Mouse (Mus musculus) neutrophil, adult 5-6 weeks (primary cell): ENCODE data around the gene Phactr4. TPM values are rescaled to one million over a fixed set of nuclear protein-coding genes. Genes with fewer than 3 reads are reported as not detected.
"Not testable (repeated sequence)": the region's sequence is repeated elsewhere in the genome, so short reads cannot be mapped to it uniquely, and the experiment has no call there.

Experiments used
- ATAC-seq: fragments of 151-379, 151-347 bp; 2 replicates; pipeline ENCODE4 v1.8.0; 2017; ENCODE audit warnings: mild to moderate bottlenecking, moderate TSS enrichment; ENCODE audit not compliant: insufficient number of reproducible peaks, poor library complexity, low FRiP score, severe bottlenecking; ENCODE audit errors: extremely low read depth
- total RNA-seq: library from RNA; stranded (forward); fragments of 200-1000 nt; gene quantifications from 2 replicates; pipeline ENCODE4 v1.2.3, GENCODE M21; 2017

Phactr4 gene
- total RNA-seq, 1 experiment from 2014 or later = 7.8 TPM

DNA sequence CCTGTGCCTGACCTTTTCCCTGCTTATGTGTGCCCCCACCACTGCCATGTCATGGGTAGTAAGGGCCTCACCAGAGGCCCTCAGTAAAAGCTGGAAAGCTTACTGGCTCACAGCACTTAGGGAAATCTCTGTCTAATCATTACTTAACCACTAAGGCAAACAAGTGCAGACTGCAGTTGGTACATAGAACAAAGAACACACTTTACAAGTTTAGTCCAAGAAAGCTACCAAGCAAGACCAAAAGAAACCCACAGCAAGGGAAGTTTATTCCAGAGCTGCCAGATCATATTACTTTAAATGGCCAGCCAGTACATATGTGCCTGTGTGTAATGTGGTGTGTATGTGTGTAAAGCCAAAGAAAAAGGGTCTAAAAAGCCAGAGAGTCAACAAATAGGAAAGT is 6.3 kb downstream of the Phactr4 start:
- ATAC-seq = no peak

DNA sequence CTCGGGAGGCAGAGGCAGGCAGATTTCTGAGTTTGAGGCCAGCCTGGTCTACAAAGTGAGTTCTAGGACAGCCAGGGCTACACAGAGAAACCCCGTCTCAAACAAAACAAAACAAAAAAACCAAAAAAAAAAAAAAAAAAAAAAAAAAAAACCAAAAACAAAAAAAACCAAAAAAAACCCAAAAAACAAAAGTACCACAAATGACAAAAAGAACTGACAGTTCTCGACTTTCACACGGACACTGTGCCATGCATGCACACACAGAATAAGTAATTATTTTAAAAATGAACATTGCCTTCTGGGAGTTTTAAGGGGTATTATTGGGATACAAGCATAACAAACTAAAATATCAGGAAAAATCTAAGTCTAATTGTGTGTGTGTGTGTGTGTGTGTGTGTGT is 9.0 kb downstream of the Phactr4 start:
- ATAC-seq = not testable (repeated sequence)

DNA sequence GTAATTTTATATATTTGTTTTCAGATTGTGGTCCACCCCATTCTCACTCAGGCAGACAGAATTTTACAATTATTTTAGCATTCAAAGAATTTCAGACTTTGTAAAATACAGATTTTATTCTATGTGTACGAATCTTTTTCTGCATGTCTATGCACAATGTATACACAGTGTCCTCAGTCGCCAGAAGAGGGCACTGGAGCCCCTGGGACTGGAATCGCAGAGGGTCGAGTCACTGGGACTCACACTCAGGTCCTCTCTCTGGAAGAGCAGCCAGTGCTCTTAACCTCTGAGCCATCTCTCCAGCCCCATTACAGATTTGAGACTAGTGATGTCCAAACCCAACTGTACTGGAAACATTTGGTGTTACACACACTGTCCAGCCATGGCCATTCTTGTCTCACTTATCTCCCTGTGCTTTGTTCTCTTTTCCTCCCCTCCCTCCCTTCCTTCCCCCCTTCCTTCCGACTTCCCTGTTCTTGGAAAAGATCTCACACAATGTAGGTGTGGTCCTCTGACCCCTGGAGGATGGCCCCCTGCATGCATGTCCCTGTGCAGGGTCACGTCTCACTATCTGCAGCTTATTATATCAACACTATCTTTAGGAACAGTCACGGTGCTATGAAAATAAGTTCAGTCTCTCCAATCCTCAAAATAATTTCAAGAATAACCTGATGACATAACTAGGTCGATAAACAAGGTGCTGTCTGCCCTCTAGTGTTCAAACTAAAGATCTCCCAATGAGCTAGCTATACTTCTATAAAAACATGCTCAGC is 10.8 kb downstream of the Phactr4 start:
- 0 out of 2 replicates have a peak, but pooled peaks have one; percentile 19 for ATAC-seq

DNA sequence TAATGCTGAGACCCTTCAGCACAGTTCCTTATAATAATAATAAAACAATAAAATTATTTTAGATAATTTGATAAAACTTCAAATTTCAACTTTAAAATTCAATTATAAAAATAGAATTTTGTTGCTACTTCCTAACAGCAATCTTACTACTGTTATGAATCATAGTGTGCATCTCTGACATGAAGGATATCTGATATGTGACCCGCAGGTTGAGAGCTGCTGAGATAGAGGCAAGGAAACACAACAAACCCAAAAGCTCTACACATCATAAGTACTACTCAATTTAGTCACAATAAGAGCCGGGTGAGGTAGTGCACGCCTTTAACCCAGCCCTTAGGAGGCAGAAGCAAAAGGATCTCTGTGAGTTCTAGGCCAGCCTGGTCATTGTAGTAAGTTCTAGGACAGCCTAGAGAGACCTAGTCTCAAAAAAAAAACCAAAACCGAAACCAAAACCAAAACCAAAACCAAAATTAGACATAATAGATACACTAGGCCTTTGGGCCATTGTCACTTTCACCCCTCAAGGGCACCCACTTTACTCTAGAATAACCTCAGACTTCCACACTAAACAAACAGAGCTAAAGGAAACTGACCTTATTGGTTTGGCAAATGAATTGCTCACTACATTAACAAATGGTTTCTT is 12.6 kb downstream of the Phactr4 start:
- no peak for ATAC-seq

DNA sequence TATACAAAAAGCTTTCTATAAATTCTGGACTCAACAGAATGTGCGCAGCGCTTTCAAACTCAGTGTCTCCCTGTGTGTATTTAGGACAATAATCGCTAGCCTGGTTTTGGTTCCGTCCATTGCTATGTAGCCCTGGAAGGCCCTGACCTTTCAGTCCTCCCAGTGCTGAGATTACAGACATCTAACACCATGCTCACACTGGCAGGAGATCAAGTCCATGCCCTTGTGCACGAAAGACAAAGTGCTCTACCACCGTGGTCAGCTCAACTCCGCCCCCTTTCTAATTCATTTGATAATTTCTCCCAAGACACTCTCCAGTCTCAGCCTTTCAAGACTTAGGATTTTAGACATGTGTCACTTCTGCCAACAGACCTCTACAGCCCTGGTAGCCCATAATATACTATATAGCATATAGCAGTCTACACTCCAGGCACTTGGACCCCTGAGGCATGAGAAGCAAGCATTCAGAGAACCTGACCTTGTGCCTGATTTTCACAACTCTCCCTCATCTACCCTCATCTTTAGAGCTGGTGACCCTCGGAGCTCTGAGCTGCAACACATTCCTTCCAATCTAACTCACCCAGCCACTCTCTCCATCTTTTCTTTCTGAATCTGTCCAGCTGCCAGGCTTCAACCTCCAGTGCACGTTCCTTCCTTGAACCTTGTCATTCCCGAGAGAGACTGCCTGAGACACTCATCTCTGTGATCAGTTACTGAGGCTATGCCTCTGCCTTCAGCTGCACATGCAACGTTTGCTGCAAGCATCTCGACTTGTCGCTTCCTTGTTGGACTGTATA is 15.7 kb downstream of the Phactr4 start:
- ATAC-seq = no peak

DNA sequence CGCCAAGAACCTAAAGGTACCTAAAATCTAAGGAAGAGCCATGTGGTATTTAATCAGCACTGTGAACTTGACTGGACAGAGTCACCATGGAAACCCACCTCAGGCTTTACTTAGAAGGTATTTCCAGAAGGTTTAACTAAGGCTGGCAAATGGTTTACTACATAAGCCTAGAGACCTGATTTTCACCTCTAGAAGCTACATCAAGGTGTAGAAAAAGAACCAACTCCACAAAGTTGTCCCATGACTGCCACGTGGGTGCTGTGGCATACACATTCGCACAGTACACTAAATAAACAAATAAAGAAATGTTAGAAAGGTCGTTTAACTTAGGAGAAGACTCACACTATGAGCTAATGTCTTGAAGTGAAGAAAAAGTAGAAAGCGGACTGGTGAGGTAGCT is 17.7 kb downstream of the Phactr4 start:
- no peak for ATAC-seq

DNA sequence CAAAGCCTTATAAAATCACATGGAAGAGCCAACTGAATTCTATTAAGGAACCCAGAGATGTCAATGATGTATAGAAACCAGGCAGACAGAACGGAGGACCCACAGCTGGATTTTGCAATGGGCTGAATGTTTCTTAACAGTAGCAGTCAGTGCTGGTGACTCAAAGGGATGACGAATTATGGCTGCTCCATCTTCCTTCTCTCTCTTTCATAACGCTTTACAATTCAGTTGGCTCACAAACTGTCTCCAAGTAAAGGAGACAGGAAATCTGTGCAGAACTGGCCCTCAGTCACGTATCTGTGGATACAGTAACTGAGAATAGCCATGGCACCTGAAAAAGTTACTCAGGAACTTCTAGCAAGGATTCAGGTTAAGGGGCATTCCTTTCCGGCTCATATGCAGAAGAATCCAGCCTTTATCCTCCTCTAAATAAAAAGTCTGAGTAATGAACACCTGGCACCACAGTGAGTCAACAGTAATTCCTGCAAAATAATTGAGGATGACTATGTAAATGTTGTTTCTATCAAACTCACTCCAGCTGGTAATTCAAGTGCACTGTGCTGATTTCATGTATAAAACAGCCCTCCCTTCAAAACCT is 19.1 kb downstream of the Phactr4 start:
- no peak for ATAC-seq

DNA sequence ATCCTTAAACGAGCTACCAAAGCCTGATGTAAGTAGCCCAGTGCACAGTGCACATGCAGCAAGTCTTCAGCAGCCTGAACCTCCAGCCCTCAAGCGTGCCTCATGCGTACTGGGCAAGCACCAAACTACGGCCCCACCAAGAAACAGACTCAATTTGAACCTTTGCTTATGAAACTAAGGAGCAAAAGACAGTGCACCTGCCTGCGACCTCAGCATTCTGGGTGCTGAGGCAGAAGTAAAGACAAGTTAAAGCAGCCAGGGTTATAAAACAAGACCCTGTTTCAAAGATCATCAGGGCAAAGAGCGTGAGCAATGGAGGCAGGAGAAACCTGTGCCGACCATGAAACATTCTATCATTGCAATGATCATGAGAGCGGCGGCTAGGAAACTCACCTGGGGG is 21.3 kb downstream of the Phactr4 start:
- ATAC-seq = no peak

DNA sequence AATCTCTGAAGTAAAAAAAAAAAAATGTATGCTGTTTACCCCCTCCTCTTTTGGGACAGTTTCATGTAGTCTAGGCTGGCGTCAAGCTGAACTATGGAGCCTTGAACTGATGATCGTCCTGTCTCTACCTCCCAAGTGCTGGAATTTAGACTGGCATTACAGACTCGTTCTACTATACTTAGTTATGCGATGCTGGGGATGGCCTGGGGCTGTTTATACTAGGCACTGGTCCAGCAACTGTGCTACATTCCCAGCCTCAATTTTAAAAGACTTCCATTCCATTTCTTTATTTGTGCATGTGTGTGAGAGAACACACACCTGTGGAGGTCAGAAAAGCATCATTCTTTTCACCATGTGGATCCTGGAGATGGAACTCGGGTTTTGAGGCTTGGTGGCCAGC is 23.4 kb downstream of the Phactr4 start:
- ATAC-seq = no peak

DNA sequence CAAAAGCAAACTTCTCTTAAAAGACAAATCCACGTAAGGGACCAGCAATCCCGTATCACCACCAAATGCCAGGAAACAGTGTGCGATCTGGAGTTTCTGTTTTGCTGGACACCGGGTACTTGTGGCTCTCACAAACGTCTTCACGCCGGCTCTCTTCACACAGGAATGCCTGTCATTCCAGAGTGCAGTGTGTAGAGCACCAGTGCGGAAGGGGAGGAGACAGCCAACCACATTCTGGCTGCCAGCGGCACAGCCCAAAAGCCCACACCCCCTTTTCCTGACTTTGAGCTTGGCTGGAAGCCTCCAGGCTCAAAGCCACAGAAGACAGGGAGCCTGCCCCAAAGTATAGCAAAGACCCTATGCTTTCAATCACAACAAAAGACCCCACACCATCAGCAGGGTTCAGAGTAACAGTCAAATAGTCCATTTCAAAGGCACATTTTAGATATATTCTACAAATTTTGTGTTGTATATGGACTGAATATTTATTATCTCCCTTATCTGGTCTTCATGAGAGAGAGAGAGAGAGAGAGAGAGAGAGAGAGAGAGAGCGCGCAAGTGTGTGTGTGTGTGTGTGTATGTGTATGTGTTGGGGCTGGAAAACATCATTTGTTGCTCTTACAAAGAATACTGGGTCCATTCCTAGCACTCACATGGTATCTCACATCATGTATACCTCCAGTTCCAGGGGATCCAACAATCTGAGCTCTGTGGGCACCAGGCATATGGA is 24.1 kb downstream of the Phactr4 start:
- ATAC-seq = no peak

DNA sequence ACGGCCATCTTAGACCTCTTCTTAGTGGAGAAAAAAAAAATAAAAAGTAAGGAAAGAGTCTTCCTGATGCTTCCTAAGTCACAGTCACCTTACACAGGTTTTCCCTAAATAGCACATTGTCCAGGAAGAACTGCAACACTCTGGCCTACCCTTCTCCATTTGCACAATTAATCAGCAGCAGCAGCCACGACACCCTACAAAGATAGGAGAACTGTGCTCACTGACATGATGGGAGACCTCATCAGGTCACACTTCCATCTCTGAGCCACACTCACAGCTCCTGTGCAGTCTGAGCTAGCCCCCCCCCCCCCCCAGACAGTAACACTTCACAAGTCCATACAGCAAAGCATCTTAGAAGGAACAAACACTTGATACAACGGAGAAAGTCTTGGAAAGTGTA is 25.2 kb downstream of the Phactr4 start:
- ATAC-seq = no peak

DNA sequence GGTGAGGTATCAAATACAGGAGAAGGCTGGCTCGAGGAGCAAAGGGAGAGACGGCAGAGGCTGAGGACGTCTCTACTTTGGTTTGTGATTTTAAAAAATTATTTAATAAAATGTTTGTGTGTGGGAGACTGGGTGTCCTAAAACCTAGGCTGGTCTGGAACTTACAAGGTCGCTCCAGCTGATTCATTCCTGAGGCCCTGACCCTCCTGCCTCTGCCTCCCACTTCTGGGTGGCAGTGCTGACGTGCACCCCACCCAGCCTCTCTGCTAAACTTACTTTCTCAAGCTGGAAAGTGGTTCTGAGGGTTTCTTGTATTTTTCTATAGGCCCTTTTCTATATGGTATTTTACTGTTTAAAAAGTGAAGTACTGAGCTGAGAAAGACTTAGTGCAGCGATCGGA is 26.0 kb downstream of the Phactr4 start:
- no peak for ATAC-seq

DNA sequence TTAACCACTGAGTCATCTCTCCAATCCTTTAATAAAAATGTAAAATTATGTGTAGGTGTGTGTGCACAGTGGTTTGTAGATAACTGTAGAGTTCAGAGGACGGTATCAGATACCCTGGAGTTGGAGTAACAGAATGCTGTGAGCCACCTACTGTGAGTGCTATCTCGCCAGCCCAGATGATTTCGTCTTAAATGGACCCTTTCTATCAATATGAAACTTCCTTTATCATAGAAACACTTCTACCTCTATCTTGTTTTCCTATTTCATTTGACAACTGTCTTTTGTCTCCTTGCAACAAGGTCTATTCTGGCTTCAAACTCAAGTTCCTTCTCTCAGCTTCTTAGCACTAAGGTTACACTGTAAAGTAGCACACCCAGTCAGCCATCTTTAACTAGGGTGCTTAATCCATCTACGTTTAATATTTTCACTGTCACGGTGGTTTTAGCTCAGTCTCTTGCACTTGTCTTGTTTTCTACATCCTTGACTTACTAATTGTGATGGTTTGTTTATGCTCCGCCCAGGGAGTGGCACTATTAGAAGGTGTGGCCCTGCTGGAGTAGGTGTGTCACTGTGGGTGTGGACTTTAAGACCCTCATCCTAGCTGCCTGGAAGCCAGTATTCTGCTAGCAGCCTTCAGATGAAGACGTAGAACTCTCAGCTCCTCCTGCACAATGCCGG is 31.1 kb downstream of the Phactr4 start:
- ATAC-seq = no peak

DNA sequence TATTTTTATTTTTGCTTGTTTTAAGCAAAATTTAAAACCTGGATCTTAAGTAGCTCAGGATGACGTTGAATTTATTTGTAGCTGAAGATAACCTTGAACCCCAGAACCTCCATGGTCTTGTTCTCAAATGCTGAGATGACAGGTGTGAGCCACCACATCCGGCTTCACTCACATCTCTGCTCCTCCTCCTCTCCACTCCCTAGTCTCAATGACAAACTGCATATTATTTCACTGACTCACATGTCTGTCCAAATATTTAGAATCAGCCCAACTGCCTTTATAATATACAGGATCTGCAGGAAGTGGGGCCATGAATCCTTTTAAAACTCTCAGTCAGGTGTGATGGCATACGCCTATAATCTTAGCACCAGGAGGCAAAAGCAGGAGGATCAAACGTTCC is 33.0 kb downstream of the Phactr4 start:
- no peak for ATAC-seq

DNA sequence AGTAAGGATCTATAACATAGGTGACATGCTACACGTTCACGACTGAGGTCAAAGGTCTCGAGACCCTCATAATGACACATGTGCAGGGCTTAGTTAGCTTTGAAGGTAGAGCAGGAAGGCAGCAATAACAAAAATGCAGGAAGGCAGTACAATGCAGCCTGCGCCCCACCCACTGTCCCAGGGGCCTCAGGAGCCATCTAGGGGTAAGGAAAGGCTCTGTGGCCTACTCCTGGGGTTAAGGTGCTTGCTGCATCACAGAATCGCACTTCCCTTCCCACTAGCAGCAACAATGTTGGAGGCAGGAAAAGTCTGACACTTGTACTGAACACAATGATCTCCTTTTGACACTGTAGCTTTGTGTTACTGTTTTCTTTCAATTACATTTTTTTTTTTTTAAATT is 34.7 kb downstream of the Phactr4 start:
- ATAC-seq = no peak

DNA sequence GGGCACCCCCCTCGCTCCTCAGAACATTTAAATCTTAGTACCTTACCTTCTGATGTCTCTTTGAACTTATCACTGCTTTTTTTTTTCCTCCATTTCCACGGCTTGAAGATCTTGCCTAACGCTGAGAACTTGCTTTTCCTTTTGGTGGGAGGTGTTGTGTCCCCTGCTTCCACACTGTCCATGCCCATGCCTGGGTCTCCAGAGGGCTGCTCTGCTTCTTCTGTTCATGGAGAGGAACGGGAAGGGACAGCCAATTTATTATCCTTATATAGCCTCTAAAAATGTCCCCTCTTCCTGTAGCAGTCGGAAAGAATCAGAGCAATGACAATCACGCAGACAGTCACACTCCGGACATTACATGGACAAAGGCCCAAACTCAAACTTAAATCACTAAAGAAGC is 35.4 kb downstream of the Phactr4 start:
- ATAC-seq = no peak

DNA sequence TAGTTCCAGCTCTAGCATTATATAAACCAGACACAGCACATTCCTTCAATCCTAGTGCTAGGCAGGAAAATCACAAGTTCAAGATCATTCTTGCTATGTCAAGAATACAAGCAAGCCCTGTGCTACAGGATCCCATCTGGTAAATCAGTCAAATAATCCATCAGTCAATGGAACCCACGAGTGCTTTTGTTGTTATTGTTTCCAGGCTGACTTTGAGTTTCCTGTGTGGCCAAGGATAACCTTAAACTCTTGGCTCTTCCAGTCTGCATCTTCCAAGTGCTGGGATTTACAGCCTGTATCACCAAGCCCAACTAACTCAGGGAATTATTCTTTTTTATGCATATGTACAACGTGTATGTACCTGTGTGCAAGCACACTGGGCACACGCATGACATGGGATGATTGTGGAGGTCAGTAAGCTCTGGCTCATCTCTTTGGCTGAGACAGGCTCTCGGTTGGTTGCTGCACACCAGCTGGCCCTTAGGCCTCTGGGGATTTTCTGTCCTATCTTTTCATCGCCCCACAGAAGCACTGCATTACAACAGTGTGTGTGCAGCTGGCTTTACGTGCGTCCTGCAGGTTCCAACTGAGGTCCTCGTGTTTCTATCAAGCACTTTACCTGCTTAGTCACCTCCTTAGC is 36.4 kb downstream of the Phactr4 start:
- no peak for ATAC-seq

DNA sequence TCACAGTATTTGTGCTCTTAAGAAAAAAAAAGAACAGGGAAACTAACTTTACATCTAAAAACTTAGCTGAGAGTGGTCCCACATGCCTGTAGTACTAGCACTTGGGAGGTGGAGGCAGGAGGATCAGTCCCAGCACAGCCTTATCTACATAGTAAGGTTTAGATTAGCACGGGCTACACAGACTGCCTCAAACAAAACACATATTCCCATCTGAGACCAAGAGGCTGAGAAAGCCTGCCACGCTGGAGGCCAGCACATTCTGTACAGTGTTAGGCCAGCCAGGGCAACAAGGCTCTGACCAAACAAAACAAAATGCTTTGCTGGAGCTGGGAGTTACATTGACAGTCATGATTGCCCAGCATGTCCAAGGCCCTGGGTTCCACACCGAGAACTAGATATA is 38.8 kb downstream of the Phactr4 start:
- ATAC-seq = no peak
